Mouse (Mus musculus): ENCODE data around the gene Rrbp1.

The Rrbp1 gene

GRCm38 (mm10) chr2:143962192-143962591, 48.9 kb downstream of the Rrbp1 start:
- in situ Hi-C loops (cut with MboI) = no loop called here

- in situ Hi-C loops (cut with MboI) = no loop called here
Measured at GRCm38 (mm10) chr2:143955746-143956145, 55.3 kb downstream of the Rrbp1 start.

GRCm38 (mm10) chr2:143955004-143955403, 56.1 kb downstream of the Rrbp1 start:
- in situ Hi-C loops (cut with MboI) = no loop called here

- in situ Hi-C loops (cut with MboI) = no loop called here
Measured at GRCm38 (mm10) chr2:143953944-143954343, 57.1 kb downstream of the Rrbp1 start.

- in situ Hi-C loops (cut with MboI) = no loop called here
Measured at GRCm38 (mm10) chr2:143951546-143952315, 59.3 kb downstream of the Rrbp1 start.

- in situ Hi-C loops (cut with MboI) = no loop called here
Measured at GRCm38 (mm10) chr2:143951028-143951420, 60.0 kb downstream of the Rrbp1 start.

- in situ Hi-C loops (cut with MboI) = no loop called here
Measured at GRCm38 (mm10) chr2:143950290-143951027, 60.6 kb downstream of the Rrbp1 start.

- in situ Hi-C loops (cut with MboI) = no loop called here
Measured at GRCm38 (mm10) chr2:143949217-143949616, 61.8 kb downstream of the Rrbp1 start.

GRCm38 (mm10) chr2:143948416-143948815, 62.6 kb downstream of the Rrbp1 start:
- in situ Hi-C loops (cut with MboI) = no loop called here

GRCm38 (mm10) chr2:143947981-143948380, 63.1 kb downstream of the Rrbp1 start:
- in situ Hi-C loops (cut with MboI) = no loop called here

GRCm38 (mm10) chr2:143946399-143946798, 64.7 kb downstream of the Rrbp1 start:
- in situ Hi-C loops (cut with MboI) = no loop called here

- in situ Hi-C loops (cut with MboI) = no loop called here
Measured at GRCm38 (mm10) chr2:143945466-143946075, 65.5 kb downstream of the Rrbp1 start.

GRCm38 (mm10) chr2:143944796-143945195, 66.3 kb downstream of the Rrbp1 start:
- in situ Hi-C loops (cut with MboI) = no loop called here

- in situ Hi-C loops (cut with MboI) = no loop called here
Measured at GRCm38 (mm10) chr2:143940406-143940805, 70.7 kb downstream of the Rrbp1 start.

- in situ Hi-C loops (cut with MboI) = no loop called here
Measured at GRCm38 (mm10) chr2:143937861-143938260, 73.2 kb downstream of the Rrbp1 start.

- in situ Hi-C loops (cut with MboI) = no loop called here
Measured at GRCm38 (mm10) chr2:143934439-143934838, 76.6 kb downstream of the Rrbp1 start.

- in situ Hi-C loops (cut with MboI) = no loop called here
Measured at GRCm38 (mm10) chr2:143933516-143933915, 77.5 kb downstream of the Rrbp1 start.

- in situ Hi-C loops (cut with MboI) = no loop called here
Measured at GRCm38 (mm10) chr2:143932340-143932873, 78.7 kb downstream of the Rrbp1 start.

GRCm38 (mm10) chr2:143929607-143930311, 81.3 kb downstream of the Rrbp1 start:
- in situ Hi-C loops (cut with MboI) = no loop called here

- in situ Hi-C loops (cut with MboI) = no loop called here
Measured at GRCm38 (mm10) chr2:143925826-143926225, 85.2 kb downstream of the Rrbp1 start.

GRCm38 (mm10) chr2:143924085-143924484, 87.0 kb downstream of the Rrbp1 start:
- in situ Hi-C loops (cut with MboI) = no loop called here
